Mouse (Mus musculus) liver, embryonic 14.5 days (tissue): ENCODE data around the gene Klrg1. TPM values are rescaled to one million over a fixed set of nuclear protein-coding genes. Genes with fewer than 3 reads are reported as not detected.
A peak's percentile ranks its signal among the peaks of the same experiment; 100 is the strongest.

Experiments
- ATAC-seq: fragments of 200-750 bp; cut with Nextera tagmentation; 2 replicates; pipeline ENCODE4 v1.8.0; 2017; ENCODE audit warnings: moderate number of reproducible peaks, mild to moderate bottlenecking, moderate library complexity; ENCODE audit not compliant: insufficient read depth
- DNase-seq, 3 experiments: peaks; one replicate each; pipeline ENCODE4 v3.0.0-alpha.2; 2012 to 2013; ENCODE audit warnings: low read depth in 3 of 3, low spot score in 3 of 3
- H3K27ac ChIP-seq: fragments of 300-500 bp; sonication (generic); 2 replicates; pipeline ENCODE4 v1.5.1; 2014; ENCODE audit warnings: moderate library complexity, mild to moderate bottlenecking, control low read depth, inconsistent platforms
- H3K27me3 ChIP-seq: fragments of 300-500 bp; sonication (generic); 2 replicates; pipeline ENCODE4 v1.6.1; 2014; ENCODE audit warnings: mild to moderate bottlenecking, low read length, moderate library complexity; ENCODE audit not compliant: control insufficient read depth, insufficient read depth
- H3K36me3 ChIP-seq: fragments of 300-500 bp; sonication (generic); replicated peaks from 2 replicates; pipeline ENCODE4 v1.6.1; 2014; ENCODE audit warnings: low read depth; ENCODE audit not compliant: control insufficient read depth, insufficient read depth
- H3K4me1 ChIP-seq, 2 experiments: fragments of 200-500 bp in 1 of 2; fragments of 300-500 bp in 1 of 2; sonication (generic) in 1 of 2; replicated peaks; 2 replicates each; pipeline ENCODE4 v1.6.1; 2012 to 2014; ENCODE audit warnings: antibody characterized with exemption in 1 of 2, inconsistent platforms in 1 of 2, low read length in 1 of 2; ENCODE audit not compliant: control insufficient read depth in 2 of 2, insufficient read depth in 2 of 2
- H3K4me2 ChIP-seq: fragments of 300-500 bp; sonication (generic); 2 replicates; pipeline ENCODE4 v1.6.1; 2014; ENCODE audit warnings: low read depth, mild to moderate bottlenecking, control low read depth, moderate library complexity
- H3K4me3 ChIP-seq, 2 experiments: fragments of 200-500 bp in 1 of 2; fragments of 300-500 bp in 1 of 2; sonication (generic) in 1 of 2; 2 replicates each; pipeline ENCODE4 v1.5.1; 2012 to 2014; ENCODE audit warnings: low read depth in 2 of 2, low read length in 2 of 2, mild to moderate bottlenecking in 2 of 2, control low read depth in 1 of 2, inconsistent platforms in 1 of 2, moderate library complexity in 1 of 2; ENCODE audit not compliant: insufficient read depth in 1 of 2
- H3K9ac ChIP-seq: fragments of 300-500 bp; sonication (generic); replicated peaks from 2 replicates; pipeline ENCODE4 v1.6.1; 2014; ENCODE audit warnings: mild to moderate bottlenecking, control low read depth, moderate library complexity
- H3K9me3 ChIP-seq: fragments of 300-500 bp; sonication (generic); 2 replicates; pipeline ENCODE4 v1.6.1; 2016; ENCODE audit warnings: low read length, mixed read lengths; ENCODE audit not compliant: control insufficient read depth
- CTCF ChIP-seq: IDR thresholded peaks from 2 replicates; pipeline ENCODE4 v1.5.1; 2016; ENCODE audit warnings: antibody characterized with exemption, low read depth, control low read depth
- EP300 ChIP-seq: IDR thresholded peaks from 2 replicates; pipeline ENCODE4 v1.6.1; 2016; ENCODE audit warnings: antibody characterized with exemption, low read depth
- WGBS: fragments of 180-500 bp; shearing (Covaris S2); extraction: QIAGEN DNeasy Blood & Tissue Kit; methylation state at CpG from one replicate; pipeline ENCODE4 v1.1.7; 2014; ENCODE audit not compliant: insufficient replicate concordance; 5-methylcytosine and 5-hydroxymethylcytosine counted together
- polyA plus RNA-seq, 2 experiments: library from polyadenylated mRNA; depleted of rRNA in 1 of 2; stranded (reverse) in 1 of 2; unstranded in 1 of 2; fragments of >200 nt; fragmentation: Nextera tagmentation in 1 of 2; extraction: Ambion mirVana in 1 of 2; gene quantifications; 2 replicates each; pipeline versions ENCODE4 v1.2.1 to v1.2.3; 2012 to 2014

The Klrg1 gene
- not detected in 2 replicates for polyA plus RNA-seq (2012; rRNA removed)
- not detected in 2 replicates for polyA plus RNA-seq (2014; fragmentation: Nextera tagmentation; extraction: Ambion mirVana)

- no peak within 1 kb of the TSS for H3K27ac ChIP-seq
- 73% methylated on average over 6 of the region's 6 CpGs for WGBS
- no peak for TF ChIP-seq EP300
- no peak for TF ChIP-seq CTCF
- no peak within 1 kb of the TSS for H3K9ac ChIP-seq
- ATAC-seq (no peak), DNase-seq (no peak)
- H3K4me3 ChIP-seq, result no peak within 1 kb of the TSS
- no peaks in the 10 kb centered on the region for H3K4me1 ChIP-seq
- H3K9me3 ChIP-seq, result no peaks in the 10 kb centered on the region
- no peaks in the 10 kb centered on the region for H3K27me3 ChIP-seq
- H3K36me3 ChIP-seq, result no peaks in the 10 kb centered on the region
- no peak within 1 kb of the TSS for H3K4me2 ChIP-seq
Measured at GRCm38 (mm10) chr6:122282782-122283181, at the start of gene Klrg1. Klrg1 (minus strand) TSS chr6:122282882.

- TF ChIP-seq CTCF, result no peak
- no peak for TF ChIP-seq EP300
- WGBS, result 67% methylated on average over 6 of the region's 6 CpGs
- H3K27ac ChIP-seq, result no peak overlapping the region
- no peaks in the 10 kb centered on the region for H3K9me3 ChIP-seq
- H3K4me1 ChIP-seq, result no peaks in the 10 kb centered on the region
- H3K9ac ChIP-seq, result no peak overlapping the region
- H3K36me3 ChIP-seq, result no peaks in the 10 kb centered on the region; the same call in 1 of the 2 replicates
- DNase-seq (no peak), ATAC-seq (no peak)
- H3K27me3 ChIP-seq, result no peaks in the 10 kb centered on the region
- no peak overlapping the region for H3K4me2 ChIP-seq
- H3K4me3 ChIP-seq, result no peak overlapping the region
Measured at GRCm38 (mm10) chr6:122325361-122325975, 42.8 kb upstream of the Klrg1 start.

GRCm38 (mm10) chr6:122318726-122319125 is 36.0 kb upstream of the Klrg1 start:
- ATAC-seq (no peak), DNase-seq (no peak)
- Histone ChIP-seq H3K9ac (no peak overlapping the region), H3K4me1 (no peaks in the 10 kb centered on the region), H3K4me2 (no peak overlapping the region), H3K9me3 (no peaks in the 10 kb centered on the region), H3K27ac (no peak overlapping the region), H3K27me3 (no peaks in the 10 kb centered on the region), H3K4me3 (no peak overlapping the region), H3K36me3 (peaks cover 29% of the 10 kb centered on the region)
- WGBS, result 87% methylated on average over 1 of the region's 1 CpGs
- TF ChIP-seq EP300 (no peak), CTCF (no peak)

- DNase-seq (no peak), ATAC-seq (no peak)
- WGBS, result 32% methylated on average over 5 of the region's 5 CpGs
- Histone ChIP-seq H3K4me3 (peak overlapping the region; percentile 91 to 93), H3K27ac (peak overlapping the region; percentile 15), H3K9ac (peak overlapping the region; percentile 94), H3K9me3 (no peaks in the 10 kb centered on the region), H3K27me3 (no peaks in the 10 kb centered on the region), H3K4me2 (peak overlapping the region; percentile 90), H3K4me1 (peaks cover 10% of the 10 kb centered on the region in 2 experiments), H3K36me3 (peaks cover 33% of the 10 kb centered on the region)
- TF ChIP-seq EP300 (no peak), CTCF (no peak)
Measured at GRCm38 (mm10) chr6:122310187-122310820, 27.6 kb upstream of the Klrg1 start.

- 1% methylated on average over 11 of the region's 11 CpGs for WGBS
- Histone ChIP-seq H3K9me3 (no peaks in the 10 kb centered on the region), H3K27ac (peak overlapping the region; percentile 67), H3K36me3 (peaks cover 25% of the 10 kb centered on the region), H3K4me1 (peaks cover 10% of the 10 kb centered on the region in 2 experiments), H3K9ac (peak overlapping the region; percentile 94), H3K27me3 (no peaks in the 10 kb centered on the region), H3K4me2 (peak overlapping the region; percentile 90), H3K4me3 (peak overlapping the region; percentile 91 to 93)
- DNase-seq, result peak in 1 of 3 experiments; percentile 40
- no peak for ATAC-seq
- TF ChIP-seq EP300 (no peak), CTCF (no peak)
Measured at GRCm38 (mm10) chr6:122309446-122309960, 26.8 kb upstream of the Klrg1 start.
